Mouse (Mus musculus) intestine, embryonic 14.5 days (tissue): ENCODE data around the gene Ager. TPM values are rescaled to one million over a fixed set of nuclear protein-coding genes. Genes with fewer than 3 reads are reported as not detected.
A peak's percentile ranks its signal among the peaks of the same experiment; 100 is the strongest.

Source experiments
- ATAC-seq: fragments of 200-750 bp; cut with Nextera tagmentation; replicated peaks from 2 replicates; pipeline ENCODE4 v1.8.0; 2017; ENCODE audit warnings: low read depth, moderate number of reproducible peaks, moderate TSS enrichment, moderate library complexity; ENCODE audit not compliant: low FRiP score, low TSS enrichment
- DNase-seq: peaks from one replicate; pipeline ENCODE4 v3.0.0-alpha.2; 2018; ENCODE audit warnings: low spot score
- H3K27ac ChIP-seq: fragments of 300-500 bp; sonication (generic); 2 replicates; pipeline ENCODE4 v1.5.1; 2014; ENCODE audit warnings: low read depth, mild to moderate bottlenecking, control low read depth
- H3K27me3 ChIP-seq: fragments of 300-500 bp; sonication (generic); replicated peaks from 2 replicates; pipeline ENCODE4 v1.6.1; 2014; ENCODE audit warnings: low read length, control low read depth; ENCODE audit not compliant: control insufficient read depth, insufficient read depth
- H3K36me3 ChIP-seq: fragments of 300-500 bp; sonication (generic); 2 replicates; pipeline ENCODE4 v1.6.1; 2014; ENCODE audit warnings: low read length, control low read depth; ENCODE audit not compliant: control insufficient read depth, insufficient read depth
- H3K4me1 ChIP-seq: fragments of 300-500 bp; sonication (generic); replicated peaks from 2 replicates; pipeline ENCODE4 v1.6.1; 2014; ENCODE audit warnings: low read length, control low read depth, mixed read lengths; ENCODE audit not compliant: control insufficient read depth, insufficient read depth
- H3K4me2 ChIP-seq: fragments of 300-500 bp; sonication (generic); 2 replicates; pipeline ENCODE4 v1.6.1; 2014; ENCODE audit warnings: low read length
- H3K4me3 ChIP-seq: fragments of 300-500 bp; sonication (generic); 2 replicates; pipeline ENCODE4 v1.5.1; 2014; ENCODE audit warnings: low read depth, low read length, control low read depth, mixed read lengths
- H3K9ac ChIP-seq: fragments of 300-500 bp; sonication (generic); 2 replicates; pipeline ENCODE4 v1.6.1; 2014; ENCODE audit warnings: mild to moderate bottlenecking, low read length
- H3K9me3 ChIP-seq: fragments of 300-500 bp; sonication (generic); 2 replicates; pipeline ENCODE4 v1.6.1; 2016; ENCODE audit warnings: low read length, control low read depth; ENCODE audit not compliant: control insufficient read depth
- WGBS: fragments of 180-500 bp; shearing (Covaris S2); extraction: QIAGEN DNeasy Blood & Tissue Kit; methylation state at CpG from one replicate; pipeline ENCODE4 v1.1.7; 2014; 5-methylcytosine and 5-hydroxymethylcytosine counted together
- polyA plus RNA-seq: library from polyadenylated mRNA; unstranded; fragments of >200 nt; fragmentation: Nextera tagmentation; extraction: Ambion mirVana; gene quantifications from 2 replicates; pipeline ENCODE4 v1.2.1, GENCODE M21; 2014

Ager gene
- polyA plus RNA-seq, 1 experiment from 2014 or later = 2.3 TPM

GRCm38 (mm10) chr17:34572361-34572760 is 25.3 kb upstream of the Ager start:
- Histone ChIP-seq H3K4me2 (no peak overlapping the region), H3K36me3 (no peaks in the 10 kb centered on the region), H3K27me3 (no peaks in the 10 kb centered on the region), H3K27ac (no peak overlapping the region), H3K9me3 (no peaks in the 10 kb centered on the region), H3K9ac (no peak overlapping the region), H3K4me1 (no peaks in the 10 kb centered on the region), H3K4me3 (no peak overlapping the region)
- DNase-seq (no peak), ATAC-seq (no peak)
- 22% methylated on average over 15 of the region's 15 CpGs for WGBS

- peak overlapping the region; percentile 10; the same call in 1 of the 2 replicates for H3K27ac ChIP-seq
- no peak for DNase-seq
- H3K36me3 ChIP-seq = no peaks in the 10 kb centered on the region
- H3K9me3 ChIP-seq = no peaks in the 10 kb centered on the region
- no peak overlapping the region for H3K4me2 ChIP-seq
- H3K4me1 ChIP-seq = no peaks in the 10 kb centered on the region
- H3K9ac ChIP-seq = no peak overlapping the region
- WGBS = 66% methylated on average over 5 of the region's 5 CpGs
- H3K4me3 ChIP-seq = no peak overlapping the region
- H3K27me3 ChIP-seq = no peaks in the 10 kb centered on the region
- peak; percentile 52 for ATAC-seq
Observed at GRCm38 (mm10) chr17:34576577-34576976, 21.1 kb upstream of the Ager start.

GRCm38 (mm10) chr17:34578070-34578469 is 19.6 kb upstream of the Ager start:
- Histone ChIP-seq H3K27me3 (no peaks in the 10 kb centered on the region), H3K9ac (no peak overlapping the region), H3K27ac (no peak overlapping the region), H3K4me3 (no peak overlapping the region), H3K36me3 (no peaks in the 10 kb centered on the region), H3K4me2 (no peak overlapping the region), H3K9me3 (no peaks in the 10 kb centered on the region), H3K4me1 (no peaks in the 10 kb centered on the region)
- ATAC-seq = no peak
- 88% methylated on average over 3 of the region's 3 CpGs for WGBS
- no peak for DNase-seq

- WGBS = 82% methylated on average over 12 of the region's 12 CpGs
- no peak for ATAC-seq
- H3K4me3 ChIP-seq = no peak overlapping the region
Observed at GRCm38 (mm10) chr17:34582528-34582927, 15.1 kb upstream of the Ager start.

GRCm38 (mm10) chr17:34583397-34583796 is 14.3 kb upstream of the Ager start:
- no peak overlapping the region for H3K4me3 ChIP-seq

More at GRCm38 (mm10) chr17:34582528-34582927, 15.1 kb upstream of the Ager start:
- H3K27me3 ChIP-seq = no peaks in the 10 kb centered on the region
- no peaks in the 10 kb centered on the region for H3K9me3 ChIP-seq
- H3K4me2 ChIP-seq = no peak overlapping the region
- peaks cover 9% of the 10 kb centered on the region for H3K4me1 ChIP-seq
- H3K36me3 ChIP-seq = no peaks in the 10 kb centered on the region
- no peak overlapping the region for H3K9ac ChIP-seq
- no peak for DNase-seq
- no peak overlapping the region for H3K27ac ChIP-seq

GRCm38 (mm10) chr17:34583819-34584218 is 13.8 kb upstream of the Ager start:
- H3K27me3 ChIP-seq = no peaks in the 10 kb centered on the region
- H3K36me3 ChIP-seq = no peaks in the 10 kb centered on the region
- no peak overlapping the region for H3K27ac ChIP-seq
- peaks cover 19% of the 10 kb centered on the region for H3K4me1 ChIP-seq
- H3K9ac ChIP-seq = no peak overlapping the region
- H3K4me2 ChIP-seq = no peak overlapping the region
- no peak for DNase-seq
- H3K9me3 ChIP-seq = no peaks in the 10 kb centered on the region
- no peak overlapping the region for H3K4me3 ChIP-seq
- ATAC-seq = no peak
- WGBS = 87% methylated on average over 8 of the region's 8 CpGs

More at GRCm38 (mm10) chr17:34583397-34583796, 14.3 kb upstream of the Ager start:
- H3K27ac ChIP-seq = no peak overlapping the region
- H3K27me3 ChIP-seq = no peaks in the 10 kb centered on the region
- H3K9me3 ChIP-seq = no peaks in the 10 kb centered on the region
- no peaks in the 10 kb centered on the region for H3K36me3 ChIP-seq
- DNase-seq = no peak
- H3K4me1 ChIP-seq = peaks cover 15% of the 10 kb centered on the region
- 61% methylated on average over 7 of the region's 7 CpGs for WGBS
- H3K4me2 ChIP-seq = no peak overlapping the region
- no peak overlapping the region for H3K9ac ChIP-seq
- no peak for ATAC-seq

GRCm38 (mm10) chr17:34585121-34585520 is 12.5 kb upstream of the Ager start:
- no peak overlapping the region for H3K27ac ChIP-seq
- peaks cover 32% of the 10 kb centered on the region for H3K4me1 ChIP-seq
- H3K36me3 ChIP-seq = no peaks in the 10 kb centered on the region
- no peak overlapping the region for H3K4me2 ChIP-seq
- no peak overlapping the region for H3K4me3 ChIP-seq
- ATAC-seq (no peak), DNase-seq (no peak)
- H3K9me3 ChIP-seq = no peaks in the 10 kb centered on the region
- H3K9ac ChIP-seq = no peak overlapping the region
- WGBS = 89% methylated on average over 8 of the region's 8 CpGs
- no peaks in the 10 kb centered on the region for H3K27me3 ChIP-seq

- peak; percentile 1; the same call in 1 of the 2 replicates for ATAC-seq
- peak overlapping the region; percentile 74 for H3K4me3 ChIP-seq
- peak overlapping the region; percentile 96 for H3K27ac ChIP-seq
- H3K36me3 ChIP-seq = no peaks in the 10 kb centered on the region
- no peak for DNase-seq
- peak overlapping the region; percentile 78 for H3K4me2 ChIP-seq
- H3K4me1 ChIP-seq = peaks cover 42% of the 10 kb centered on the region
- no peaks in the 10 kb centered on the region for H3K9me3 ChIP-seq
- peak overlapping the region; percentile 88 for H3K9ac ChIP-seq
- no peaks in the 10 kb centered on the region for H3K27me3 ChIP-seq
- 27% methylated on average over 32 of the region's 32 CpGs for WGBS
Observed at GRCm38 (mm10) chr17:34585877-34586771, 11.5 kb upstream of the Ager start.
